Mouse (Mus musculus) gastrocnemius, postnatal 4 days (tissue): ENCODE measurements around the gene Rce1. TPM values are rescaled to one million over a fixed set of nuclear protein-coding genes. Genes with fewer than 3 reads are reported as not detected.
A peak's percentile ranks its signal among the peaks of the same experiment; 100 is the strongest.

Experiments used
- DNase-seq, 2 experiments: peaks; one replicate each; pipeline ENCODE4 v3.0.0; 2021 to 2022; ENCODE audit warnings: low spot score in 2 of 2, mixed read lengths in 2 of 2
- long read RNA-seq, 2 experiments: library from polyadenylated mRNA; stranded (forward); transcript quantifications; one replicate each; pipeline ENCODE4 v2.0.0; 2021
- total RNA-seq, 2 experiments: library from RNA; stranded (reverse); gene quantifications; 2 replicates each; pipeline ENCODE4 v1.2.3; 2021

The Rce1 gene
- 10 to 100 TPM; 14.3 to 15.8 TPM for total RNA-seq
- long read RNA-seq, experiment 1, transcript Rce1-201 (8 exons, 1,425 nt): major isoform, 6 of 28 reads
- long read RNA-seq, experiment 1, transcript Rce1-207 (8 exons, 1,455 nt): minor isoform, 5 of 28 reads
- long read RNA-seq, experiment 1, partial matches to known transcripts: 0 of 28 reads
- long read RNA-seq, experiment 1, other reads (novel, unspliced or antisense): 16 of 28 reads
- long read RNA-seq, experiment 2, transcript Rce1-201 (8 exons, 1,425 nt): major isoform, 7 of 22 reads
- long read RNA-seq, experiment 2, partial matches to known transcripts: 1 of 22 reads
- long read RNA-seq, experiment 2, other reads (novel, unspliced or antisense): 12 of 22 reads

- DNase-seq: peak; percentile 86 to 93
Measured at GRCm38 (mm10) chr19:4625179-4625828, at the start of gene Rce1. Gene Rce1, minus strand, starts transcription at chr19:4625641.

DNA sequence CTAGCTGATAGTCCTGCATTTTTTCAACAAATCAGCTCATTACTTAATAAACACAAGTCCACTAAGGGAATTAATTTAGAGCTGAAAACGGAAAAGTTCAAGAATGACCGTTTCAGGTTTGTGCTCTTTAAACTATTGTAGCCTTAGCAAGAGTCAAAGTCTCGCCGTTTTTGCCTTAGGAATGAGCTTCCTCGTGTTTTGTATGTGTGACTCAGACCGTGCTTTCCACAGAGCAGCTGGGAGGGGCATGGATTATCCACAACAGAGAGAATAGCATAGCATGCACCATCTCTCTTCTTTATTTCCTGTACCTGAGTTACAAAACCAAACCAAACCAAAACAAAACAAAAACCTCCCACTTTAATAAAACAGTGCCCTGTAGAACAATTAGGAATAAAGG, 47.0 kb upstream of the Rce1 start:
- no peak for DNase-seq

- DNase-seq: no peak
Measured at GRCm38 (mm10) chr19:4670776-4671175, 45.3 kb upstream of the Rce1 start.

DNA sequence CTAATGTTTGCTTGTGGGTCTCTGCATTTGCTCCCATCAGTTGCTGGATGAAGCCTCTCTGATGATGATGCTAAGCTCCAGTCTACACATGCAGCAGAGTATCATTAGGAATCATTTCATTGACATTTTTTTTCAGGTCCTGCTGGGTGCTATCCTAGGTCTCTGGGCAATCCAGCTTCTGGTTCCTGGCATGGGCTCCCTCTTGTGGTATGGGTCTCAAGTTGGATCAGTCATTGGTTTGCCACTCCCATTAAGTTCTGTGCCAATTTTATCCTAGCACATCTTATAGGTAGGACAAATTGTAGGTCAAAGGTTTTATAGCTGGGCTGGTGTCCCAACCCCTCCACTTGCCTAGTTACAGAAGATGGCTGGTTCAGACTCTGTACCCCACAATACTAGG, 41.4 kb upstream of the Rce1 start:
- no peak for DNase-seq

- no peak for DNase-seq
Measured at GRCm38 (mm10) chr19:4658156-4658555, 32.7 kb upstream of the Rce1 start.

- DNase-seq: no peak
Measured at GRCm38 (mm10) chr19:4646917-4647492, 21.6 kb upstream of the Rce1 start.

DNA sequence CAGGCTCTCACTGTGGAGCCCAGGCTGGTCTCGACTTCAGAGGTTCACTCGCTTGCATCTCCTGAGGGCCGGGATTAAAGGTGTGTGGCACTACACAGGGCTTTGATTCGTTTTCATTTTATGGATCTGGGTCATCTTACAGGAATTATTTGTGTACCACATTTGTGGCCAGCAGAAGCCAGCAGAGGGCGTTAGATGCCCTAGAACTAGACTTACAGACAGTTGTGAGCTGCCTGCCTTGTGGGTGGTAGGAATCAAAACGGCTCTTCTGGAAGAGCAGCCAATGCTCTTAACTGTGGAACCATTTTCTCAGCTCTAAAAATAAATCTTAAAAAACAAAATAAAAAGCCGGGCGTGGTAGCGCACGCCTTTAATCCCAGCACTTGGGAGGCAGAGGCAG, 18.8 kb upstream of the Rce1 start:
- no peak for DNase-seq

- no peak for DNase-seq
Measured at GRCm38 (mm10) chr19:4635986-4636385, 10.5 kb upstream of the Rce1 start.

- DNase-seq: peak in 1 of 2 experiments; percentile 54
Measured at GRCm38 (mm10) chr19:4628819-4629218, 3.4 kb upstream of the Rce1 start.

GRCm38 (mm10) chr19:4625829-4626535, 541 bp upstream of the Rce1 start:
- peak in 1 of 2 experiments; percentile 49 for DNase-seq

GRCm38 (mm10) chr19:4624406-4625178, 849 bp downstream of the Rce1 start:
- DNase-seq: no peak

- peak in 1 of 2 experiments; percentile 10 for DNase-seq
Measured at GRCm38 (mm10) chr19:4624006-4624405, 1.4 kb downstream of the Rce1 start.

DNA sequence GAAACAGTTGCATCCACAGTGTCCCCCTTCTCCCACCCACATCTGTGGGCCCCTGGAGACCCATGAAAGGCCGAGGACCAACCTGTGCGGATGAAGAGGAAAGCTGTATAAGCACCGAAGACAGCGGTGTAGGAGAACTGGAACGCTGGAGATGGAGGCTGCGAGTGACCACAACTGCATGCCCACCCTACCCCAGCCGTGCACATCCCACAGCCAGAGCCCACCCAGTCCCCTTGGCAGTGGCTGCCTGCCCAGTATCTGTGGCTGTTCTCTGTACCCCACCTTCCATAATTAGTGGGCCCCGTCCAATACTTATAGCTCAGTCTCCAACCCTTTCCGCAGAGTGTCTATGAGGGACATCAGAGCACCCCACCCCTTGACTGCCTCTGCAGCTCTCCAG, 2.0 kb downstream of the Rce1 start:
- DNase-seq: no peak

- DNase-seq: no peak
Measured at GRCm38 (mm10) chr19:4622780-4623179, 2.7 kb downstream of the Rce1 start.

DNA sequence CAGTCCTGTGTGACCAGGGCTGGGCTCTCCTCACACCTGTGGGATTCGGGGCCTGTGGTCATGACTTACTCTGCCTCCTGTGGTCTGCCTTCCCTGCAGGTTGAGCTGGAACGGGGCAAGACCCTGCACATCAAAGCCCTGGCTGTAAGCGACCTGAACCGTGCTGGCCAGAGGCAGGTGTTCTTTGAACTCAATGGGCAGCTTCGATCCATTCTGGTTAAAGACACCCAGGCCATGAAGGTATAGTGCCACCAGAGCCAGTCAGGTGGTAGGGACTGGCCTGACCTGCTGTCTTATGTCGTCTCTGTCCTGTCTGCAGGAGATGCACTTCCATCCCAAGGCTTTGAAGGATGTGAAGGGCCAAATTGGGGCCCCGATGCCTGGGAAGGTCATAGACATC, 4.7 kb downstream of the Rce1 start:
- no peak for DNase-seq

- no peak for DNase-seq
Measured at GRCm38 (mm10) chr19:4619461-4619860, 6.0 kb downstream of the Rce1 start.

GRCm38 (mm10) chr19:4618183-4618582, 7.3 kb downstream of the Rce1 start:
- peak in 1 of 2 experiments; percentile 42 for DNase-seq

GRCm38 (mm10) chr19:4616546-4616945, 8.9 kb downstream of the Rce1 start:
- DNase-seq: no peak

- DNase-seq: peak; percentile 59 to 86
Measured at GRCm38 (mm10) chr19:4615151-4616093, 10.0 kb downstream of the Rce1 start, which contains the start of gene Lrfn4. Gene Lrfn4, minus strand, starts transcription at chr19:4615667.
